In genomic region chrX:42360973-42361372, GRCm38 (mm10) we compare ENCODE assay signal across 10 mouse cellular contexts.
A peak's percentile ranks its signal among the peaks of the same experiment; 100 is the strongest.
DNase-seq lines count a peak whose midpoint lies in the region; ATAC-seq lines count a peak whose summit lies in the region.
"Had no signal": no experiment of that assay in that cellular context is flagged by ENCODE, and none has a peak within 500 bp of the region (broad histone marks: within the 10 kb centered on the region; RNA-seq: fewer than 3 reads in every experiment).

No protein-coding gene starts in this region.

- no peak overlapping the region for H3K9ac ChIP-seq in liver, embryonic 11.5 days (ENCODE audit: low read depth, low read length)
- H3K9ac ChIP-seq in forebrain, embryonic 11.5 days (ENCODE audit: low read length) = peak overlapping the region; percentile 35; the same call in 1 of the 2 replicates
- H3K9ac ChIP-seq in limb, embryonic 13.5 days = no peak overlapping the region

- H3K27me3 ChIP-seq in liver, embryonic 11.5 days (replicated peaks; ENCODE audit: control insufficient read depth, insufficient read depth, low read length) = no peaks in the 10 kb centered on the region
- H3K27me3 ChIP-seq in forebrain, embryonic 11.5 days (ENCODE audit: control insufficient read depth, insufficient read depth, low read length) = no peaks in the 10 kb centered on the region
- H3K27me3 ChIP-seq in limb, embryonic 13.5 days = no peaks in the 10 kb centered on the region

- no peak for DNase-seq in liver, embryonic 11.5 days (ENCODE audit: low spot score)
- no peak for DNase-seq in liver
- DNase-seq in forebrain, embryonic 11.5 days (ENCODE audit: low spot score) = no peak
- DNase-seq in retina, embryonic 14.5 days (ENCODE audit: low spot score) = peak; percentile 15
- no peak for DNase-seq in layer of hippocampus, adult 9-11 months
- no peak for DNase-seq in frontal cortex, postnatal 10 days (ENCODE audit: low spot score in 2 of 2)
- no peak for DNase-seq in adrenal gland, adult 18-20 months (ENCODE audit: low spot score in 2 of 2)
- DNase-seq: kidney, adult 18-20 months had no signal

- WGBS in liver, embryonic 11.5 days = 40% methylated on average over 6 of the region's 6 CpGs
- whole genome bisulfite sequencing in forebrain, embryonic 11.5 days = 26% methylated on average over 6 of the region's 6 CpGs
- 32% methylated on average over 6 of the region's 6 CpGs for WGBS in limb, embryonic 13.5 days

- no peak for ATAC-seq in liver, embryonic 11.5 days (replicated peaks; ENCODE audit: low FRiP score)
- peak; percentile 26 for ATAC-seq in forebrain, embryonic 11.5 days (replicated peaks; ENCODE audit: low FRiP score)
- no peak for ATAC-seq in limb, embryonic 13.5 days (ENCODE audit: low FRiP score, low read depth)

- no peak overlapping the region for H3K4me3 ChIP-seq in liver, embryonic 11.5 days (ENCODE audit: low read depth, low read length)
- no peak overlapping the region for H3K4me3 ChIP-seq in forebrain, embryonic 11.5 days (ENCODE audit: low read depth, low read length)
- peak overlapping the region; percentile 33 for H3K4me3 ChIP-seq in limb, embryonic 13.5 days
- H3K4me3 ChIP-seq: myocyte had no signal

- no peaks in the 10 kb centered on the region for H3K36me3 ChIP-seq in liver, embryonic 11.5 days (ENCODE audit: control insufficient read depth, insufficient read depth, low read length)
- no peaks in the 10 kb centered on the region for H3K36me3 ChIP-seq in forebrain, embryonic 11.5 days (ENCODE audit: control insufficient read depth, insufficient read depth, low read length)
- no peaks in the 10 kb centered on the region for H3K36me3 ChIP-seq in limb, embryonic 13.5 days

- H3K9me3 ChIP-seq in liver, embryonic 11.5 days (ENCODE audit: control insufficient read depth, low read length) = no peaks in the 10 kb centered on the region
- H3K9me3 ChIP-seq in forebrain, embryonic 11.5 days (ENCODE audit: control insufficient read depth, low read length) = no peaks in the 10 kb centered on the region
- no peaks in the 10 kb centered on the region for H3K9me3 ChIP-seq in limb, embryonic 13.5 days

- H3K27ac ChIP-seq in liver, embryonic 11.5 days (ENCODE audit: low read depth, low read length) = no peak overlapping the region
- H3K27ac ChIP-seq in forebrain, embryonic 11.5 days (ENCODE audit: low read depth, low read length) = peak overlapping the region; percentile 74
- H3K27ac ChIP-seq in limb, embryonic 13.5 days = no peak overlapping the region

- H3K4me1 ChIP-seq in liver, embryonic 11.5 days (replicated peaks; ENCODE audit: control insufficient read depth, insufficient read depth, low read length) = no peaks in the 10 kb centered on the region
- no peaks in the 10 kb centered on the region; the same call in 1 of the 2 replicates for H3K4me1 ChIP-seq in forebrain, embryonic 11.5 days (replicated peaks; ENCODE audit: control insufficient read depth, insufficient read depth, low read length)
- H3K4me1 ChIP-seq in limb, embryonic 13.5 days = no peaks in the 10 kb centered on the region

- H3K4me2 ChIP-seq in liver, embryonic 11.5 days = peak overlapping the region; percentile 47
- peak overlapping the region; percentile 34; the same call in 1 of the 2 replicates for H3K4me2 ChIP-seq in forebrain, embryonic 11.5 days (ENCODE audit: low read depth, low read length, severe bottlenecking)
- H3K4me2 ChIP-seq in limb, embryonic 13.5 days (replicated peaks) = peak overlapping the region; percentile 57
